Mouse (Mus musculus) embryonic fibroblast, embryonic 13.5 days (primary cell): ENCODE results near the gene Cd96.

Experiments
- CTCF ChIP-seq: IDR thresholded peaks from 2 replicates; pipeline ENCODE4 v1.5.1; 2011; ENCODE audit warnings: mild to moderate bottlenecking, control low read depth, low read length, moderate library complexity, borderline replicate concordance; ENCODE audit not compliant: insufficient read depth
- POLR2A ChIP-seq: IDR thresholded peaks from 2 replicates; pipeline ENCODE4 v1.6.1; 2011; ENCODE audit warnings: low read depth, mild to moderate bottlenecking, control low read depth, low read length, moderate library complexity

GRCm38 (mm10) chr16:46033896-46034295, 86.2 kb downstream of the Cd96 start:
- TF ChIP-seq CTCF (no peak), POLR2A (no peak)
